Mouse (Mus musculus) cortical plate, adult 2 months (tissue): ENCODE data around the gene Fgfr2.

ENCODE experiments used
- CTCF ChIP-seq: fragments of 200-500 bp; IDR thresholded peaks from 2 replicates; pipeline ENCODE4 v1.5.1; 2011; ENCODE audit warnings: mild to moderate bottlenecking, control low read depth, low read length; ENCODE audit not compliant: insufficient read depth; ENCODE audit errors: extremely low read depth
- POLR2A ChIP-seq: fragments of 200-500 bp; IDR thresholded peaks from 2 replicates; pipeline ENCODE4 v1.6.1; 2011; ENCODE audit warnings: mild to moderate bottlenecking, low read length, control low read depth; ENCODE audit not compliant: insufficient read depth; ENCODE audit errors: extremely low read depth

GRCm38 (mm10) chr7:133040688-133041345 is 82.3 kb downstream of the Fgfr2 start:
- no peak for TF ChIP-seq CTCF
- TF ChIP-seq POLR2A = no peak
